Mouse (Mus musculus): ENCODE results near the gene Chid1.
A peak's percentile ranks its signal among the peaks of the same experiment; 100 is the strongest.

Gene Chid1

GRCm38 (mm10) chr7:141476226-141476980 is 63.3 kb downstream of the Chid1 start:
- DNase-seq (ENCODE audit: low read depth) = peak; percentile 48

- peak; percentile 38 for DNase-seq (ENCODE audit: low read depth)
Measured at GRCm38 (mm10) chr7:141475805-141476158, 63.9 kb downstream of the Chid1 start.

- peak; percentile 93 for DNase-seq (ENCODE audit: low read depth)
Measured at GRCm38 (mm10) chr7:141475011-141475804, 64.4 kb downstream of the Chid1 start, which contains the start of the genes Polr2l and Tspan4. Polr2l (minus strand) TSS chr7:141475132. Tspan4 (plus strand) TSS chr7:141475240.

- no peak for DNase-seq (ENCODE audit: low read depth)
Measured at GRCm38 (mm10) chr7:141474160-141474559, 65.5 kb downstream of the Chid1 start.

- DNase-seq (ENCODE audit: low read depth) = no peak
Measured at GRCm38 (mm10) chr7:141472763-141473162, 66.9 kb downstream of the Chid1 start.

GRCm38 (mm10) chr7:141472226-141472625 is 67.4 kb downstream of the Chid1 start:
- no peak for DNase-seq (ENCODE audit: low read depth)

- no peak for DNase-seq (ENCODE audit: low read depth)
Measured at GRCm38 (mm10) chr7:141471236-141471635, 68.4 kb downstream of the Chid1 start.

- no peak for DNase-seq (ENCODE audit: low read depth)
Measured at GRCm38 (mm10) chr7:141470637-141470944, 69.1 kb downstream of the Chid1 start.

- DNase-seq (ENCODE audit: low read depth) = no peak
Measured at GRCm38 (mm10) chr7:141469901-141470636, 69.6 kb downstream of the Chid1 start.

- DNase-seq (ENCODE audit: low read depth) = peak; percentile 16
Measured at GRCm38 (mm10) chr7:141469352-141469751, 70.3 kb downstream of the Chid1 start.

- peak; percentile 68 for DNase-seq (ENCODE audit: low read depth)
Measured at GRCm38 (mm10) chr7:141468522-141469211, 71.0 kb downstream of the Chid1 start.

- DNase-seq (ENCODE audit: low read depth) = no peak
Measured at GRCm38 (mm10) chr7:141468164-141468521, 71.5 kb downstream of the Chid1 start.

- peak; percentile 73 for DNase-seq (ENCODE audit: low read depth)
Measured at GRCm38 (mm10) chr7:141467230-141468030, 72.2 kb downstream of the Chid1 start, which contains the start of gene Cd151. Cd151 (plus strand) TSS chr7:141467392.

- DNase-seq (ENCODE audit: low read depth) = no peak
Measured at GRCm38 (mm10) chr7:141466607-141467148, 73.0 kb downstream of the Chid1 start.

GRCm38 (mm10) chr7:141466045-141466394 is 73.6 kb downstream of the Chid1 start:
- no peak for DNase-seq (ENCODE audit: low read depth)

GRCm38 (mm10) chr7:141465388-141466044 is 74.1 kb downstream of the Chid1 start:
- no peak for DNase-seq (ENCODE audit: low read depth)

- DNase-seq (ENCODE audit: low read depth) = peak; percentile 43
Measured at GRCm38 (mm10) chr7:141464603-141465201, 75.0 kb downstream of the Chid1 start.

- DNase-seq (ENCODE audit: low read depth) = no peak
Measured at GRCm38 (mm10) chr7:141463824-141464602, 75.6 kb downstream of the Chid1 start.

GRCm38 (mm10) chr7:141462333-141462821 is 77.3 kb downstream of the Chid1 start:
- DNase-seq (ENCODE audit: low read depth) = no peak

Data from naive thymus-derived CD4-positive, alpha-beta T cell, adult 2 months (primary cell).